Mouse (Mus musculus) embryonic facial prominence, embryonic 10.5 days (tissue): ENCODE measurements around the gene Bcl6b. TPM values are rescaled to one million over a fixed set of nuclear protein-coding genes. Genes with fewer than 3 reads are reported as not detected.

ENCODE experiments used
- DNase-seq: peaks from one replicate; pipeline ENCODE4 v3.0.0-alpha.2; 2017; ENCODE audit warnings: low spot score
- H3K27ac ChIP-seq: fragments of 300-500 bp; sonication (generic); replicated peaks from 2 replicates; pipeline ENCODE4 v1.5.1; 2016; ENCODE audit warnings: mild to moderate bottlenecking
- H3K27me3 ChIP-seq: fragments of 300-500 bp; sonication (generic); replicated peaks from 2 replicates; pipeline ENCODE4 v1.6.1; 2016; ENCODE audit warnings: low read depth, mild to moderate bottlenecking; ENCODE audit not compliant: poor library complexity, severe bottlenecking
- H3K36me3 ChIP-seq: fragments of 300-500 bp; sonication (generic); replicated peaks from 2 replicates; pipeline ENCODE4 v1.6.1; 2016; ENCODE audit warnings: mild to moderate bottlenecking, moderate library complexity
- H3K4me1 ChIP-seq: fragments of 300-500 bp; sonication (generic); 2 replicates; pipeline ENCODE4 v1.6.1; 2016
- H3K4me3 ChIP-seq: fragments of 300-500 bp; sonication (generic); 2 replicates; pipeline ENCODE4 v1.5.1; 2016; ENCODE audit warnings: mild to moderate bottlenecking, moderate library complexity
- H3K9me3 ChIP-seq: fragments of 300-500 bp; sonication (generic); 2 replicates; pipeline ENCODE4 v1.6.1; 2016; ENCODE audit warnings: mild to moderate bottlenecking
- WGBS: fragments of 180-500 bp; shearing (Covaris S2); methylation state at CpG from one replicate; pipeline ENCODE4 v1.1.7; 2016; 5-methylcytosine and 5-hydroxymethylcytosine counted together
- polyA plus RNA-seq: library from polyadenylated mRNA; unstranded; fragments of >200 nt; fragmentation: Nextera tagmentation; extraction: Ambion mirVana; gene quantifications from 2 replicates; pipeline ENCODE4 v1.2.1, GENCODE M21; 2016

Bcl6b gene
- polyA plus RNA-seq, result 5.0 and 7.2 TPM in 2 replicates

GRCm38 (mm10) chr11:70229260-70230010, at the start of gene Bcl6b:
Gene Bcl6b, minus strand, starts transcription at chr11:70229798.
- Histone ChIP-seq H3K4me3 (peak within 1 kb of the TSS; percentile 47), H3K27me3 (peaks cover 78% of the 10 kb centered on the region), H3K9me3 (no peaks in the 10 kb centered on the region), H3K27ac (peak within 1 kb of the TSS; percentile 60; the same call in 1 of the 2 replicates), H3K4me1 (peaks cover 63% of the 10 kb centered on the region), H3K36me3 (peaks cover 4% of the 10 kb centered on the region)
- 3% methylated on average over 39 of the region's 39 CpGs for WGBS
- peak; percentile 52 for DNase-seq

GRCm38 (mm10) chr11:70278961-70279360, 49.4 kb upstream of the Bcl6b start:
- no peak for DNase-seq
- no peak overlapping the region for H3K4me3 ChIP-seq
- WGBS, result 84% methylated on average over 3 of the region's 3 CpGs
- no peaks in the 10 kb centered on the region for H3K27me3 ChIP-seq
- H3K4me1 ChIP-seq, result 0 out of 2 replicates have a peak, but pooled peaks cover 2% of the 10 kb centered on the region
- no peaks in the 10 kb centered on the region for H3K9me3 ChIP-seq
- no peaks in the 10 kb centered on the region for H3K36me3 ChIP-seq
- H3K27ac ChIP-seq, result no peak overlapping the region

- H3K4me1 ChIP-seq, result no peaks in the 10 kb centered on the region
- H3K4me3 ChIP-seq, result no peak overlapping the region
- H3K27me3 ChIP-seq, result no peaks in the 10 kb centered on the region
- H3K27ac ChIP-seq, result no peak overlapping the region
- H3K36me3 ChIP-seq, result no peaks in the 10 kb centered on the region
- DNase-seq, result no peak
- H3K9me3 ChIP-seq, result no peaks in the 10 kb centered on the region
- 83% methylated on average over 7 of the region's 7 CpGs for WGBS
These were observed 42.0 kb upstream of the Bcl6b start for GRCm38 (mm10) chr11:70271641-70272040.

GRCm38 (mm10) chr11:70266405-70266804, 36.8 kb upstream of the Bcl6b start:
- Histone ChIP-seq H3K9me3 (no peaks in the 10 kb centered on the region), H3K36me3 (no peaks in the 10 kb centered on the region), H3K4me1 (no peaks in the 10 kb centered on the region), H3K27ac (no peak overlapping the region), H3K27me3 (no peaks in the 10 kb centered on the region), H3K4me3 (no peak overlapping the region)
- 83% methylated on average over 1 of the region's 1 CpGs for WGBS
- no peak for DNase-seq

GRCm38 (mm10) chr11:70265819-70266218, 36.2 kb upstream of the Bcl6b start:
- H3K9me3 ChIP-seq, result no peaks in the 10 kb centered on the region
- 78% methylated on average over 4 of the region's 4 CpGs for WGBS

GRCm38 (mm10) chr11:70265252-70265651, 35.7 kb upstream of the Bcl6b start:
- no peaks in the 10 kb centered on the region for H3K27me3 ChIP-seq
- WGBS, result 67% methylated on average over 3 of the region's 3 CpGs
- no peaks in the 10 kb centered on the region for H3K4me1 ChIP-seq
- H3K9me3 ChIP-seq, result no peaks in the 10 kb centered on the region
- no peak overlapping the region for H3K27ac ChIP-seq
- H3K4me3 ChIP-seq, result no peak overlapping the region
- no peaks in the 10 kb centered on the region for H3K36me3 ChIP-seq
- no peak for DNase-seq

More at GRCm38 (mm10) chr11:70265819-70266218, 36.2 kb upstream of the Bcl6b start:
- Histone ChIP-seq H3K27me3 (no peaks in the 10 kb centered on the region), H3K27ac (no peak overlapping the region), H3K4me3 (no peak overlapping the region), H3K4me1 (no peaks in the 10 kb centered on the region), H3K36me3 (no peaks in the 10 kb centered on the region)
- DNase-seq, result no peak

- WGBS, result 96% methylated on average over 4 of the region's 4 CpGs
- H3K4me3 ChIP-seq, result no peak overlapping the region
These were observed 29.4 kb upstream of the Bcl6b start for GRCm38 (mm10) chr11:70259035-70259434.

GRCm38 (mm10) chr11:70254931-70255531, 25.4 kb upstream of the Bcl6b start, which contains the start of gene Alox12:
Gene Alox12, minus strand, starts transcription at chr11:70255353.
- H3K36me3 ChIP-seq, result no peaks in the 10 kb centered on the region
- peak within 1 kb of the TSS; percentile 54 for H3K4me3 ChIP-seq
- DNase-seq, result peak; percentile 65
- H3K27ac ChIP-seq, result peak within 1 kb of the TSS; percentile 55; the same call in 1 of the 2 replicates
- no peaks in the 10 kb centered on the region for H3K9me3 ChIP-seq
- WGBS, result under 1% methylated on average over 25 of the region's 25 CpGs
- H3K4me1 ChIP-seq, result peaks cover 19% of the 10 kb centered on the region
- peaks cover 61% of the 10 kb centered on the region for H3K27me3 ChIP-seq

More at GRCm38 (mm10) chr11:70259035-70259434, 29.4 kb upstream of the Bcl6b start:
- Histone ChIP-seq H3K27me3 (peaks cover 26% of the 10 kb centered on the region), H3K9me3 (no peaks in the 10 kb centered on the region), H3K4me1 (peaks cover 16% of the 10 kb centered on the region), H3K27ac (no peak overlapping the region), H3K36me3 (no peaks in the 10 kb centered on the region)
- DNase-seq, result no peak

- Histone ChIP-seq H3K4me3 (peak overlapping the region; percentile 54), H3K27me3 (peaks cover 61% of the 10 kb centered on the region)
These were observed 24.7 kb upstream of the Bcl6b start for GRCm38 (mm10) chr11:70254337-70254736.

GRCm38 (mm10) chr11:70251853-70252252, 22.3 kb upstream of the Bcl6b start:
- Histone ChIP-seq H3K36me3 (no peaks in the 10 kb centered on the region), H3K27ac (no peak overlapping the region), H3K4me1 (peaks cover 19% of the 10 kb centered on the region), H3K27me3 (peaks cover 61% of the 10 kb centered on the region), H3K4me3 (no peak overlapping the region), H3K9me3 (no peaks in the 10 kb centered on the region)
- no peak for DNase-seq
- WGBS, result 80% methylated on average over 8 of the region's 8 CpGs

More at GRCm38 (mm10) chr11:70254337-70254736, 24.7 kb upstream of the Bcl6b start:
- H3K4me1 ChIP-seq, result peaks cover 19% of the 10 kb centered on the region
- no peaks in the 10 kb centered on the region for H3K9me3 ChIP-seq
- no peak overlapping the region; the same call in 1 of the 2 replicates for H3K27ac ChIP-seq
- WGBS, result 3% methylated on average over 18 of the region's 18 CpGs
- H3K36me3 ChIP-seq, result no peaks in the 10 kb centered on the region
- DNase-seq, result peak; percentile 23

GRCm38 (mm10) chr11:70250150-70250549, 20.6 kb upstream of the Bcl6b start:
- Histone ChIP-seq H3K27me3 (peaks cover 53% of the 10 kb centered on the region), H3K4me1 (peaks cover 14% of the 10 kb centered on the region)

GRCm38 (mm10) chr11:70247136-70247845, 17.7 kb upstream of the Bcl6b start:
- Histone ChIP-seq H3K4me1 (no peaks in the 10 kb centered on the region), H3K9me3 (no peaks in the 10 kb centered on the region), H3K36me3 (no peaks in the 10 kb centered on the region), H3K4me3 (no peak overlapping the region), H3K27ac (no peak overlapping the region), H3K27me3 (peaks cover 24% of the 10 kb centered on the region)
- peak; percentile 66 for DNase-seq
- WGBS, result 50% methylated on average over 9 of the region's 9 CpGs

More at GRCm38 (mm10) chr11:70250150-70250549, 20.6 kb upstream of the Bcl6b start:
- no peaks in the 10 kb centered on the region for H3K9me3 ChIP-seq
- DNase-seq, result no peak
- H3K27ac ChIP-seq, result no peak overlapping the region
- 77% methylated on average over 11 of the region's 11 CpGs for WGBS
- H3K36me3 ChIP-seq, result no peaks in the 10 kb centered on the region
- H3K4me3 ChIP-seq, result no peak overlapping the region
